14 mouse cellular contexts compared by ENCODE assay signal in genomic region chr9:91363011-91363730, GRCm38 (mm10). TPM values are rescaled to one million over a fixed set of nuclear protein-coding genes. Genes with fewer than 3 reads are reported as not detected.
DNase-seq lines count a peak whose midpoint lies in the region; ATAC-seq lines count a peak whose summit lies in the region.
"Had no signal": no experiment of that assay in that cellular context is flagged by ENCODE, and none has a peak within 500 bp of the region (broad histone marks: within the 10 kb centered on the region; RNA-seq: fewer than 3 reads in every experiment).

No protein-coding gene starts in this region.

- no peaks in the 10 kb centered on the region for H3K9me3 ChIP-seq in forebrain, embryonic 12.5 days
- no peaks in the 10 kb centered on the region for H3K9me3 ChIP-seq in midbrain, embryonic 11.5 days (ENCODE audit: control insufficient read depth, low read length)

- no peak for ATAC-seq in forebrain, embryonic 12.5 days (ENCODE audit: low FRiP score)
- no peak for ATAC-seq in midbrain, embryonic 11.5 days (ENCODE audit: low FRiP score)

- peaks cover 10% of the 10 kb centered on the region for H3K4me1 ChIP-seq in forebrain, embryonic 12.5 days
- H3K4me1 ChIP-seq in midbrain, embryonic 11.5 days (ENCODE audit: control insufficient read depth, insufficient read depth, low read length) = no peaks in the 10 kb centered on the region

- peaks cover 42% of the 10 kb centered on the region for H3K27me3 ChIP-seq in forebrain, embryonic 12.5 days
- peaks cover 50% of the 10 kb centered on the region for H3K27me3 ChIP-seq in midbrain, embryonic 11.5 days (ENCODE audit: control insufficient read depth, insufficient read depth, low read length)
- H3K27me3 ChIP-seq: CH12.LX had no signal

- DNase-seq in ES-CJ7 (ENCODE audit: low read depth, low spot score) = peak; percentile 14
- DNase-seq in cerebellum, adult 9-10 months = peak; percentile 65
- DNase-seq in midbrain, embryonic 11.5 days (ENCODE audit: low spot score, missing footprints) = peak; percentile 94
- DNase-seq in thymus, postnatal 4 days = no peak
- DNase-seq in kidney, postnatal 14 days = no peak
- DNase-seq in right cerebral cortex, postnatal 14 days = no peak
- DNase-seq in heart, adult 11 months = no peak
- DNase-seq: adrenal gland, postnatal 14 days; kidney, postnatal 36 days had no signal

- H3K4me3 ChIP-seq in forebrain, embryonic 12.5 days (replicated peaks) = peak overlapping the region; percentile 79
- peak overlapping the region; percentile 71 for H3K4me3 ChIP-seq in midbrain, embryonic 11.5 days (ENCODE audit: low read depth, low read length)

- peak overlapping the region; percentile 94 for H3K9ac ChIP-seq in forebrain, embryonic 12.5 days
- peak overlapping the region; percentile 94 for H3K9ac ChIP-seq in midbrain, embryonic 11.5 days (ENCODE audit: low read length)
- H3K9ac ChIP-seq: liver, embryonic 14.5 days had no signal

- H3K36me3 ChIP-seq in forebrain, embryonic 12.5 days (replicated peaks) = peaks cover 15% of the 10 kb centered on the region
- peaks cover 2% of the 10 kb centered on the region; the same call in 1 of the 2 replicates for H3K36me3 ChIP-seq in midbrain, embryonic 11.5 days (ENCODE audit: control insufficient read depth, insufficient read depth, low read length)

- 2% methylated on average over 14 of the region's 14 CpGs for WGBS in forebrain, embryonic 12.5 days
- under 1% methylated on average over 14 of the region's 14 CpGs for WGBS in midbrain, embryonic 11.5 days

- peak overlapping the region; percentile 58 for H3K4me2 ChIP-seq in forebrain, embryonic 12.5 days
- peak overlapping the region; percentile 49 for H3K4me2 ChIP-seq in midbrain, embryonic 11.5 days

- H3K27ac ChIP-seq in forebrain, embryonic 12.5 days = peak overlapping the region; percentile 97
- peak overlapping the region; percentile 91 for H3K27ac ChIP-seq in midbrain, embryonic 11.5 days (ENCODE audit: low read depth, low read length)
- H3K27ac ChIP-seq: liver, embryonic 14.5 days had no signal

RNA-seq across cellular contexts. Expression of gene Zic4, which starts 1.0 kb away (rescaled TPM):
- polyA plus RNA-seq in forebrain, embryonic 12.5 days (2016; fragmentation: Nextera tagmentation; extraction: Ambion mirVana) = 56.4 and 60.5 TPM in 2 replicates
- polyA plus RNA-seq in midbrain, embryonic 11.5 days (2014; fragmentation: Nextera tagmentation; extraction: Ambion mirVana) = 41.7 and 42.5 TPM in 2 replicates
- polyA plus RNA-seq: heart, embryonic 16.5 days; spleen, adult 2 months had no signal

RNA-seq across cellular contexts. Expression of gene Zic1, which starts 2.4 kb away (rescaled TPM):
- polyA plus RNA-seq in forebrain, embryonic 12.5 days (2016; fragmentation: Nextera tagmentation; extraction: Ambion mirVana) = 13.9 and 14.4 TPM in 2 replicates
- polyA plus RNA-seq in midbrain, embryonic 11.5 days (2014; fragmentation: Nextera tagmentation; extraction: Ambion mirVana) = 13.7 and 14.8 TPM in 2 replicates
- polyA plus RNA-seq: spleen, adult 2 months had no signal

Comparison
In these comparisons a context has a peak if more than half of its experiments do, and no peak if none do; other contexts are left out.
1. DNase-seq: peak in ES-CJ7 (single experiment), cerebellum, adult 9-10 months (single experiment) and midbrain, embryonic 11.5 days (single experiment); none in thymus, postnatal 4 days (single experiment), kidney, postnatal 14 days (single experiment), right cerebral cortex, postnatal 14 days (single experiment) and heart, adult 11 months (single experiment).